Mouse (Mus musculus) embryonic fibroblast, embryonic 13.5 days (primary cell): ENCODE data around the gene Crhbp.

Experiments
- CTCF ChIP-seq: IDR thresholded peaks from 2 replicates; pipeline ENCODE4 v1.5.1; 2011; ENCODE audit warnings: mild to moderate bottlenecking, control low read depth, low read length, moderate library complexity, borderline replicate concordance; ENCODE audit not compliant: insufficient read depth
- POLR2A ChIP-seq: IDR thresholded peaks from 2 replicates; pipeline ENCODE4 v1.6.1; 2011; ENCODE audit warnings: low read depth, mild to moderate bottlenecking, control low read depth, low read length, moderate library complexity

DNA sequence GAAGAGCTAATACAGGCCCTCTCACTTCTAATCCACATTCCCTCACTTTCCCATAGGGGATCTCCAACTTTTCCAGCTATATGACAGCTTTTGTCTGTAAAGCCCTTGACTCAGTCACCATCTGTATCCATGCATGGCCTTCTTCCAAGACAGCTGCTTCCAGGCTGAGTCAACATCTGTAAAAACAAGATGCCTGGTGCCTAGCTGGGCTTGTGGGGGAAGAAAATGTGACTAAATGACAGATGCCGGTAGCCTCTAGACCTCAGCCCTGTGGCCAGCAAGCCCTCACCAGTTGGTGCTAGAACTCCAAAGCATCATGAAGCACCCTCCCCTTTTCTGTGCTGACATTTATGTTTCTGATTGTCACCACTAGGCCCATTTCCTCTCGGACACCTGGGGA is 6.8 kb upstream of the Crhbp start:
- no peak for TF ChIP-seq CTCF
- TF ChIP-seq POLR2A, result no peak
